ENCODE assay signal across 11 mouse cellular contexts in the genomic region with DNA sequence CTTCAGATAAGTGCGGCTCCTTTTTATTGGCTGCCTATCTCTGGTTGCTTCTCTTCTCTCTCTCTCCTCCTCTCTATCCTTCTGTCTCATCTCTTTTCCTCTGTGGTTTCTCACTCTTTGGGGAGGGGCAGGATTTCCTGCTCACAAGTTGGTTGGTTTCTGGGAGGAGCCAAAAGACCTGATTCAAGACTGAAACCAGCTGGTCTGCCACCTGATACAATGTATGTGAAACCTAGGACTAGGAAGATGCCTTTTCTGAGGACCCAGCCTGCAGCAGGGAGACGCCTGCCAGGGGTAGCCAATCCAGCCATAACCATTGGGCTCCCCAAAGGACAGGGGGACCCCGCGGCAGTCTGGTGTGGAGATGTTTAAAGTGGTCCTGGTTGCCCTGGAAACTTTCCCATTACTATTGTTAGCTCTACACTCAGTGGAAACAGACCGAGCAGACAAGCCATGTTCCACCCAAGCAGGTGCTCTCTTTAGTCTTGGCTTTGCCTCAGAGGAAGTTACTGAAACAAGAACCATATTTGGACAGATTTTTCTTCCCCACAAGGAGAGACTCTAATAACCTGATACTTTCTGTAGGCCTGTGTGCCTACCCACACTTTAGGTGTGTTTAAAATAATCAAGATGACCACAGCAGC. TPM values are rescaled to one million over a fixed set of nuclear protein-coding genes. Genes with fewer than 3 reads are reported as not detected.
A peak's percentile ranks its signal among the peaks of the same experiment; 100 is the strongest.
DNase-seq lines count a peak whose midpoint lies in the region; TF ChIP-seq lines count a peak whose summit lies in the region.
"Had no signal": no experiment of that assay in that cellular context is flagged by ENCODE, and none has a peak within 500 bp of the region (broad histone marks: within the 10 kb centered on the region; RNA-seq: fewer than 3 reads in every experiment).

A gene (minus strand): TSS at position 121 of the 644 bp plus-strand sequence.

- no peak within 1 kb of the TSS for H3K27ac ChIP-seq in cerebellum, adult 2 months (ENCODE audit: insufficient read depth, low read length)
- H3K27ac ChIP-seq: liver, embryonic 13.5 days; stomach, embryonic 15.5 days had no signal

- no peaks in the 10 kb centered on the region; the same call in 1 of the 2 replicates for H3K4me1 ChIP-seq in cerebellum, adult 2 months (ENCODE audit: control insufficient read depth, insufficient read depth, low read length)
- H3K4me1 ChIP-seq: liver, embryonic 13.5 days; stomach, embryonic 15.5 days had no signal

- H3K27me3 ChIP-seq in cerebellum, adult 2 months (ENCODE audit: control insufficient read depth, insufficient read depth, low read length), result no peaks in the 10 kb centered on the region
- H3K27me3 ChIP-seq: liver, embryonic 13.5 days; stomach, embryonic 15.5 days had no signal

- no peak for TF ChIP-seq CTCF in cerebellum, adult 2 months (IDR thresholded peaks at IDR 0.05; ENCODE audit: borderline replicate concordance, insufficient read depth, low read depth, low read length)

- no peak for TF ChIP-seq POLR2A in cerebellum, adult 2 months (IDR thresholded peaks at IDR 0.05; ENCODE audit: borderline replicate concordance, insufficient read depth, low read length)

- no peak for DNase-seq in cerebellum, adult 2 months
- no peak for DNase-seq in cerebellum, adult 9-11 months
- no peak for DNase-seq in left cerebral cortex, adult 8-10 months (ENCODE audit: low spot score in 2 of 2)
- DNase-seq in left cerebral cortex, adult 9 months (ENCODE audit: low spot score in 2 of 2), result no peak
- peak; percentile 22 to 37 for DNase-seq in lung, adult 18-20 months
- peak; percentile 78 to 82 for DNase-seq in thymus, postnatal 10 days (ENCODE audit: low spot score in 2 of 2)
- DNase-seq in retina, embryonic 14.5 days (ENCODE audit: low spot score), result no peak
- no peak for DNase-seq in cerebellum, adult 11 months
- DNase-seq: cerebellum, postnatal 25 days; liver, embryonic 13.5 days had no signal

- H3K4me3 ChIP-seq in cerebellum, adult 2 months (replicated peaks; ENCODE audit: insufficient read depth, low read depth, low read length), result no peak within 1 kb of the TSS
- H3K4me3 ChIP-seq: liver, embryonic 13.5 days; stomach, embryonic 15.5 days had no signal

- WGBS in cerebellum, adult 2 months, result 50% methylated on average over 5 of the region's 5 CpGs

RNA-seq across cellular contexts. Expression of the gene that starts here (rescaled TPM):
- 94.8 and 95.6 TPM in 2 replicates for polyA plus RNA-seq in cerebellum, adult 2 months (2012; rRNA removed)
- total RNA-seq in left cerebral cortex, adult 8-10 months (2022), result 10 to 100 TPM; 15.8 to 18.7 (median 17.4) TPM

Comparison
In these comparisons a context has a peak if more than half of its experiments do, and no peak if none do; other contexts are left out.
1. DNase-seq: peak in lung, adult 18-20 months (2 of 2) and thymus, postnatal 10 days (2 of 2); none in cerebellum, adult 2 months (0 of 2), cerebellum, adult 9-11 months (single experiment), left cerebral cortex, adult 8-10 months (0 of 2), left cerebral cortex, adult 9 months (0 of 2), retina, embryonic 14.5 days (single experiment) and cerebellum, adult 11 months (single experiment).